Mouse (Mus musculus) intestine, postnatal 0 days (tissue): ENCODE data around the gene Tatdn2. TPM values are rescaled to one million over a fixed set of nuclear protein-coding genes. Genes with fewer than 3 reads are reported as not detected.

ENCODE experiments used
- ATAC-seq: fragments of 200-750 bp; cut with Nextera tagmentation; 2 replicates; pipeline ENCODE4 v1.8.0; 2017; ENCODE audit warnings: mild to moderate bottlenecking, moderate TSS enrichment, moderate library complexity
- H3K27ac ChIP-seq: fragments of 300-500 bp; sonication (generic); 2 replicates; pipeline ENCODE4 v1.5.1; 2014; ENCODE audit warnings: mild to moderate bottlenecking, low read depth, low read length, moderate library complexity
- H3K27me3 ChIP-seq: fragments of 300-500 bp; sonication (generic); replicated peaks from 2 replicates; pipeline ENCODE4 v1.6.1; 2014; ENCODE audit warnings: low read length, mixed read lengths; ENCODE audit not compliant: control insufficient read depth, insufficient read depth
- H3K36me3 ChIP-seq: fragments of 300-500 bp; sonication (generic); 2 replicates; pipeline ENCODE4 v1.6.1; 2014; ENCODE audit warnings: mild to moderate bottlenecking, moderate library complexity; ENCODE audit not compliant: control insufficient read depth, insufficient read depth
- H3K4me1 ChIP-seq: fragments of 300-500 bp; sonication (generic); replicated peaks from 2 replicates; pipeline ENCODE4 v1.6.1; 2014; ENCODE audit warnings: antibody characterized with exemption, low read length, mixed read lengths; ENCODE audit not compliant: control insufficient read depth, insufficient read depth
- H3K4me2 ChIP-seq: fragments of 300-500 bp; sonication (generic); replicated peaks from 2 replicates; pipeline ENCODE4 v1.6.1; 2014; ENCODE audit warnings: low read depth, mild to moderate bottlenecking, moderate library complexity
- H3K4me3 ChIP-seq: fragments of 300-500 bp; sonication (generic); 2 replicates; pipeline ENCODE4 v1.5.1; 2014; ENCODE audit warnings: low read depth, low read length
- H3K9ac ChIP-seq: fragments of 300-500 bp; sonication (generic); 2 replicates; pipeline ENCODE4 v1.6.1; 2014; ENCODE audit warnings: mild to moderate bottlenecking, low read depth, low read length
- H3K9me3 ChIP-seq: fragments of 300-500 bp; sonication (generic); 2 replicates; pipeline ENCODE4 v1.6.1; 2016; ENCODE audit warnings: mixed run types; ENCODE audit not compliant: control insufficient read depth
- CTCF ChIP-seq: sonication (generic); IDR thresholded peaks from 2 replicates; pipeline ENCODE4 v1.5.1; 2016; ENCODE audit warnings: low read depth, mild to moderate bottlenecking, control low read depth, antibody characterized with exemption, moderate library complexity
- WGBS: fragments of 180-500 bp; shearing (Covaris S2); extraction: QIAGEN DNeasy Blood & Tissue Kit; methylation state at CpG from one replicate; pipeline ENCODE4 v1.1.7; 2014; 5-methylcytosine and 5-hydroxymethylcytosine counted together
- polyA plus RNA-seq: library from polyadenylated mRNA; unstranded; fragments of >200 nt; fragmentation: Nextera tagmentation; extraction: Ambion mirVana; gene quantifications from 2 replicates; pipeline ENCODE4 v1.2.1, GENCODE M21; 2015

The Tatdn2 gene
- polyA plus RNA-seq = 1.1 and 1.5 TPM in 2 replicates

- peak within 1 kb of the TSS; percentile 87 for H3K9ac ChIP-seq
- peak; percentile 55 for TF ChIP-seq CTCF
- peak; percentile 97 for ATAC-seq
- peaks cover 30% of the 10 kb centered on the region for H3K36me3 ChIP-seq
- peak within 1 kb of the TSS; percentile 96 for H3K4me2 ChIP-seq
- H3K4me1 ChIP-seq = peaks cover 8% of the 10 kb centered on the region; the same call in 1 of the 2 replicates
- under 1% methylated on average over 51 of the region's 58 CpGs for WGBS
- peak within 1 kb of the TSS; percentile 86 for H3K4me3 ChIP-seq
- peak within 1 kb of the TSS; percentile 97 for H3K27ac ChIP-seq
- H3K9me3 ChIP-seq = no peaks in the 10 kb centered on the region
- no peaks in the 10 kb centered on the region for H3K27me3 ChIP-seq
Observed at GRCm38 (mm10) chr6:113696582-113697221, at the start of gene Tatdn2. Gene Tatdn2 (plus strand): TSS chr6:113697050.

- Histone ChIP-seq H3K4me3 (no peak overlapping the region), H3K4me1 (no peaks in the 10 kb centered on the region), H3K9ac (no peak overlapping the region), H3K4me2 (no peak overlapping the region), H3K36me3 (peaks cover 43% of the 10 kb centered on the region), H3K27me3 (no peaks in the 10 kb centered on the region), H3K9me3 (no peaks in the 10 kb centered on the region), H3K27ac (no peak overlapping the region; the same call in 1 of the 2 replicates)
- 80% methylated on average over 7 of the region's 7 CpGs for WGBS
- no peak for ATAC-seq
- TF ChIP-seq CTCF = no peak
Observed at GRCm38 (mm10) chr6:113649346-113650196, 47.3 kb upstream of the Tatdn2 start.

GRCm38 (mm10) chr6:113650197-113650640, 46.6 kb upstream of the Tatdn2 start:
- Histone ChIP-seq H3K36me3 (peaks cover 43% of the 10 kb centered on the region), H3K27ac (no peak overlapping the region), H3K9me3 (no peaks in the 10 kb centered on the region), H3K4me1 (no peaks in the 10 kb centered on the region), H3K27me3 (no peaks in the 10 kb centered on the region), H3K4me2 (no peak overlapping the region), H3K4me3 (no peak overlapping the region), H3K9ac (no peak overlapping the region)
- 62% methylated on average over 4 of the region's 4 CpGs for WGBS
- TF ChIP-seq CTCF = no peak
- no peak for ATAC-seq

GRCm38 (mm10) chr6:113651626-113652025, 45.2 kb upstream of the Tatdn2 start:
- Histone ChIP-seq H3K36me3 (peaks cover 43% of the 10 kb centered on the region), H3K4me1 (no peaks in the 10 kb centered on the region), H3K27me3 (no peaks in the 10 kb centered on the region), H3K9ac (no peak overlapping the region), H3K4me3 (no peak overlapping the region), H3K27ac (no peak overlapping the region; the same call in 1 of the 2 replicates), H3K9me3 (no peaks in the 10 kb centered on the region), H3K4me2 (no peak overlapping the region)
- 30% methylated on average over 3 of the region's 3 CpGs for WGBS
- ATAC-seq = peak; percentile 79
- no peak for TF ChIP-seq CTCF

- no peak for TF ChIP-seq CTCF
- H3K27ac ChIP-seq = no peak overlapping the region
- no peak overlapping the region for H3K4me3 ChIP-seq
- WGBS = 90% methylated on average over 7 of the region's 7 CpGs
- no peaks in the 10 kb centered on the region for H3K4me1 ChIP-seq
- no peaks in the 10 kb centered on the region for H3K27me3 ChIP-seq
- peaks cover 26% of the 10 kb centered on the region; the same call in 1 of the 2 replicates for H3K36me3 ChIP-seq
- ATAC-seq = no peak
- no peaks in the 10 kb centered on the region for H3K9me3 ChIP-seq
- H3K9ac ChIP-seq = no peak overlapping the region
- H3K4me2 ChIP-seq = no peak overlapping the region
Observed at GRCm38 (mm10) chr6:113653551-113653950, 43.3 kb upstream of the Tatdn2 start.

- no peaks in the 10 kb centered on the region for H3K4me1 ChIP-seq
- no peak for TF ChIP-seq CTCF
- peaks cover 21% of the 10 kb centered on the region; the same call in 1 of the 2 replicates for H3K36me3 ChIP-seq
- H3K4me3 ChIP-seq = no peak overlapping the region
- H3K27ac ChIP-seq = no peak overlapping the region
- no peaks in the 10 kb centered on the region for H3K27me3 ChIP-seq
- no peak overlapping the region for H3K9ac ChIP-seq
- H3K9me3 ChIP-seq = no peaks in the 10 kb centered on the region
- WGBS = 72% methylated on average over 8 of the region's 8 CpGs
- no peak for ATAC-seq
- no peak overlapping the region for H3K4me2 ChIP-seq
Observed at GRCm38 (mm10) chr6:113654102-113654501, 42.7 kb upstream of the Tatdn2 start.
